Mouse (Mus musculus) gastrocnemius, postnatal 4 days (tissue): ENCODE measurements around the gene Pacrg. TPM values are rescaled to one million over a fixed set of nuclear protein-coding genes. Genes with fewer than 3 reads are reported as not detected.

Experiments used
- DNase-seq, 2 experiments: peaks; one replicate each; pipeline ENCODE4 v3.0.0; 2021 to 2022; ENCODE audit warnings: low spot score in 2 of 2, mixed read lengths in 2 of 2
- long read RNA-seq, 2 experiments: library from polyadenylated mRNA; stranded (forward); transcript quantifications; one replicate each; pipeline ENCODE4 v2.0.0; 2021
- total RNA-seq, 2 experiments: library from RNA; stranded (reverse); gene quantifications; 2 replicates each; pipeline ENCODE4 v1.2.3; 2021

The Pacrg gene
- 1 to 10 TPM; 2.9 to 3.2 TPM for total RNA-seq
- long read RNA-seq, experiment 1, partial matches to known transcripts = 0 of 5 reads
- long read RNA-seq, experiment 1, other reads (novel, unspliced or antisense) = 1 of 5 reads
- long read RNA-seq, experiment 2, partial matches to known transcripts = 0 of 3 reads
- long read RNA-seq, experiment 2, other reads (novel, unspliced or antisense) = 2 of 3 reads

GRCm38 (mm10) chr17:10840148-10840707, at the start of gene Pacrg, which contains the start of gene Prkn:
Gene Pacrg (minus strand): TSS chr17:10840311.
Gene Prkn (plus strand): TSS chr17:10840384.
- DNase-seq = peak; percentile 94 to 96

DNA sequence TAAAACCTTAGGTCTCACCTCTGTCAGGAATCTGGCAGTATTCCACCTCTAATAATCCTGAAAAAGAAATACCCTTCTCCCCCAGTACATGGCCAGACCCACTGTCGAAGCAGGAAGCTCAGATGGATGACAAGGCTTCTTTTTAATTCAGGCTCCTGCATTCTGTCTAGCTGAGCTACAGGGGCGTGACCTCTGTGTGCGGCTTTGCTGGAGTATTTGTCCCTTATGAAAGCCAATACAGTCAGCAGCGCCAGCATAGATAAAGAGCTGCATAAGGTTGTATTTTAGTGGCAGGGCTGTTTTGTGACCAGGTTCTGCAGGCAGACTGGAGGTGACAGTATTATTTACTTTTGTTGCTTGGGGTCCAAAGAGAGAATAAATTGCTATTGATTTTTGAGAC, 47.8 kb upstream of the Pacrg start:
- DNase-seq = no peak

- DNase-seq = no peak
Observed at GRCm38 (mm10) chr17:10882260-10882659, 42.1 kb upstream of the Pacrg start.

GRCm38 (mm10) chr17:10878986-10879385, 38.9 kb upstream of the Pacrg start:
- no peak for DNase-seq

DNA sequence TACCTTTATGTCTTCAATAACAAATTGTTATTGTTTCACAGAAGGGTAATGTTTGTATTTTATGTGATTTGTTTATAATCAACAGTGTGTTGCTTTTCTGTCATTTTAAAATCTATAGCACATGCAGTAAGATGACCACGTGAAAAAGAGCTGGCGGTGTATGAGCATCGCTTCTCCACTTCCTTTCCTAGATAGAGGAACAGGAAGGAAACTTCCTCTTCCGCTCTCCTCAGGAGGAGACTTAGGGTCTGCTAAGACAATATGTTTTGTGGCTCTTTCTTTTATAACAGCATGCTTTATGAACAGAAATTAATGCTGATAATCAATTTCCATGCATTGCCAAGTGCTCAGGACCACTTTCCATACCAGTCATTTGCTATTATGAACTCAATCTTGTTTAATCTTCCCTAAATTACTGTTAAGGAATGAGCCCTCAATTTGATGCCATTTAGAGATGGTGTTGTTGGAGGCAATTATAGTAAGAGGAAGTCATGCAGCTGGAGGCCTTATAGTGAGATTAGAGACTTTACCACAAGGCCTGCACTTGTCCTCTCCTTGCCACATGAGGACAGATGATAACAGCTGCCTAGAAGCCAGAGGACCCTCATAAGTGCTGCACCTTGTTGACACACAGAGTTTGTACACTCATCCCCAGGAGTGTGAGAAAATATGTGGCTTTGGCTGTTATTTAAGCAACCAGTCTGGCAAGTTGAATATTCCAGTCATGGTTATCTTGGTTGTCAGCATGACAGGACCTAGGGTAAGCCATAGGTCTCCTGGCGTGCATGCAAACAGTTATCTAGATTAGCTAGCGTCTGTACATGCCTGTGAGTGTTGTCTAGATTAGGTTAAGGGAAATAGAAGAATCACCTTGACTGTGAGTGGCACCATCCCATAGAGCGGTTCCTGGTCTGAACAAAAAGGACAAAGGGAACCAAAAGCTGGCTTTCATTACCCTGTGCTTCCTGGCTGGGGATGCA, 34.4 kb upstream of the Pacrg start:
- DNase-seq = no peak

GRCm38 (mm10) chr17:10854207-10854606, 14.1 kb upstream of the Pacrg start:
- no peak for DNase-seq

DNA sequence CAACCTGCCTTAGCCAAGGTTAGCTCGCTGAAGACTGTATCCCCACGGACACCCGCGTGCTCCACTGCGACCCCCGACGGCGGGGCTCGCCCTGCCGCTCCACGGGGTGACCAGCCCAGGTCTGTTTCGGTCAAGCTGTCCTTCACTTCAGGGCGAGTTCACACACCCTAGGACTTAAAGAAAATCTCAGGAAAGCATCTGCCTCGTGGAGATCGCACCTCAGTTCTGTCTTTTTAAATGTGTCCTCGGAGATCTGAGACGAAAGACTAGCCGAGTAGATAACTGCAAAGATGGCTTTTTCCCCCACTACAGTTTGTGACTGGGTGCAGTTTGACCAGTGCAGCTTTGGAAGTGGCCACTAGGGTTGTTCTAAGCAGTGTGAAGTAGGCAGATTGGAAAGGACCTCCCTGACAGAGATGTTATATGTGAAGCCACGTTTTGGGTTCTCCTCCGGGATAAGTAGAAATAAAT, 655 bp upstream of the Pacrg start:
- DNase-seq = peak; percentile 17 to 32

DNA sequence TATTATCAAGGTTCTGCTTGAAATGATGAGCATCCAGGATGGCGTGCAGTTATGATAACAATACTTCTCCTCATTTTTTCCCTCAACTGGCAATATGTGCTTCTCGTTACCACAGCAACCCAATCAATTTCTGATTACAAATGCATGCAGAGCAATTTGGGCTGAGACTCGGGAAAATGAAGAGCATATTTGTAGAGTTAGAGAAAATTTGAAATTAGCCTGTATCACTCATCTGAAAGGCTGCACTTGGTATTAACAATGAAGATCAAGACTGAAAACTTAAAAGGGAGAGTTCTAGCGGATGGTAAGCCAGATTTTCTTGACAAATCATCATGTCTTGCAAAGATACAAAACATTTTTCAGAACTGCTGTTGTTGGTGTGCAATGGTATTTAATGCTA, 21.1 kb downstream of the Pacrg start:
- no peak for DNase-seq

DNA sequence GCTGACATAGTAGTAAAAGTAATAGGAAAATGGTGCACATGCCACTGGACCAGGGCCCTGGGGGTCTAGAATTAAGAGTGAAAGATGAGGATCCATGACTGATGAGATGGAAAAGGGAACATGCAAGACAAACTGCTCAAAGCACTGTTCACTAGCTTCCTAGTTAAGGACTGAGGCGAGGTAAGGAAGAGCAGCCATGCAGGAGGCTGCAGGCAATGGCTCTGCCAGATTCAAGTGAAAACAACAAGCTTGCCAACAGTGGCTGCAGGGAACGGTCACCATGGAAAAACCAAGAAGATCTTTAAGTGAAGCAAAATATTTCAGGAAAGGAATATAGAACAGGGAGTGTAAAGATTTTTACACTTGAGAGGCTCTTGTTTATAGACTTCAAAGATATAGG, 31.5 kb downstream of the Pacrg start:
- no peak for DNase-seq

DNA sequence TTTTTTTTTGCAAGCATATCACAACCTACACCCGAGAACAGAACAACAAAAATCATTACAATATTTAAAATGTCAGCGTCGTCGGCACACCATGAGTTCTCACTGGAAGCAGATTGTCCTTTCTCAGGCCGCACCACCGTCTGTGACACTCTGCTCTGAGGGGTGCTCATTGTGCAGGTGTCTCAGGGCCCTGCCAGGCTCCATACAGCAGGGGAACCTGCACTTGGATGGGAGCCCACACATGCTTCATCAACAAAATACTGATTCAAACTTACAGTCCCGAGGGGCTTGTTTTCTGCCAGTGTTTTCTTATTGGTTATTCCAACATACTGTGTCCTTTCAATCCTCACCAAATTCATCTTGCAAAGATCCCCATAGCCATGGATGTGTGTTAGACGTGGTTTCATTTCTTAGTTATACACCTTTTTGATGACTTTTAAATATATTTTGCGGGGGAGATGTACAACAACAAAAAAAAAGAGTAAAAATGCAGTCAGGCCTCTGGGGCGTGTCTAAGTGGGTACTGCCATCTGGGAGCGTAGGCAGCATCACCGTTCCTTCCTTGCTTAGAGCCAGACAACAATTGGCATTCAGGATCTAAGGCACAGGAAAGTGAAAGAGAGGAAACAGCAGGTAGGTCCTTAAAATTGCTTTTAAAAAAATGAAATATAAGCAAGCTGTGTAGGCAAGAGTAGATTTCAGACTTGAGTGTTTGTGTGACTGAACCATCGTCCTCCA, 32.7 kb downstream of the Pacrg start:
- no peak for DNase-seq

DNA sequence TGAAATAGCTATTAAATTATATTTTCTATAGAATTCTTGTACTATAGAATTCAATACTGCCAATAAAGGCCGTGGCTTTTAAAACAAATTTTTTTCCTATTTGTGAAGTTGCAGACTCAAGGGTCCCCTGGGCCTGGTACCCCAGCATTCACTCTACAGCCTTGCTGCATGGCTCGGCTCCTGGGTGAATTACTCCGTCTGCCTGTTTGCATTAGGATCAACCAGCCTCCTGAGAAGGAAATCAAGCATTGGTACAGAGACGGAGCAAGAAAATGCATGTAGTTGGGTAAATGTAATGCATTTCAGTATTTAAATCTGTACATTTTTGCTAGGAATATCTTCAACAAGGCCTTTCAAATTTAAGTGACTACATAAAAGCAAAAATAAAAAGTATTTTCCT, 33.4 kb downstream of the Pacrg start:
- no peak for DNase-seq

GRCm38 (mm10) chr17:10791661-10792060, 48.5 kb downstream of the Pacrg start:
- no peak for DNase-seq

DNA sequence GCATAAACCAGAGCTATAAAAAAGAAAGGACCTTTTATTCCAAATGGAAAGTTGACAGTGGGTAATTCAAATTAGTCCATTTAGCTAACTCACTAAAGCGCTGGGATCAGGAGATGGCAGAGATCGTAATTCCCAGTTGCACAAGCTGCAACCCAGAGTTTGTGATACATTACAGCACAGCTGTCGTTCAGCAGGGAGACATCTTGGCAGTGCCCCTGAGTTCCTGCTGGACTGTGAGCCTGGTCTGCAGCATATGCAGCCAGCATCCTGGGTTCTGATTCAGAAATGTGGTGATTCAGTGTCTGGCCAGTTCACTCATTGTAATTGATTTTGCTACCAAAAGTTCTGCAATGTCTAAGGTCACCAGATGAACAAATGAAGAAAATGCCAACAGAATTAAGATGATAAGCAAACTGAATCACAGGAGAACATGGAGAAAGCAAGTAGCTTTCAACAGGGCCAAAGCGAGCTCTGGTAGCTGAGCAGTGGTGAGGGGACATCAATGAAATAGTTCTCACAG, 55.6 kb downstream of the Pacrg start:
- no peak for DNase-seq

DNA sequence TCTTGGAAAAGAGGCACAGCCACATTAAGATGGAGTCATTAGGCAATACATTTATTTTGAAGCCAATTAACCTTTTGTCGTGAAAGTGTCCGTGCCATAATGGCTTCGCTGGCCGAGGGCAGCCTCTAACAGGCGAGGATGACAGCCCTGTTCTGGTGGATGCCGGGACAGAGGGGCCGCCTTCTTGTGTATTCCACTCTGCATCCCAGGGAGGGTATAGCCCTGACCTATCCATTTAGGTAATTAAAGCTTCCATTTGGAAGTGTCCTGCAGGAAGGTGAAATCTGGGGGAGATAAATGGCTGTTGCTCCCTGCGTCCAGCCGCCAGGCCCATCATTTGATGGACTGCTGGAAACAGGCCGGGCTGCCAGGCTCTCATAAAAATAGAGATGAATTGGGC, 63.6 kb downstream of the Pacrg start:
- no peak for DNase-seq

- DNase-seq = no peak
Observed at GRCm38 (mm10) chr17:10774468-10774867, 65.6 kb downstream of the Pacrg start.

DNA sequence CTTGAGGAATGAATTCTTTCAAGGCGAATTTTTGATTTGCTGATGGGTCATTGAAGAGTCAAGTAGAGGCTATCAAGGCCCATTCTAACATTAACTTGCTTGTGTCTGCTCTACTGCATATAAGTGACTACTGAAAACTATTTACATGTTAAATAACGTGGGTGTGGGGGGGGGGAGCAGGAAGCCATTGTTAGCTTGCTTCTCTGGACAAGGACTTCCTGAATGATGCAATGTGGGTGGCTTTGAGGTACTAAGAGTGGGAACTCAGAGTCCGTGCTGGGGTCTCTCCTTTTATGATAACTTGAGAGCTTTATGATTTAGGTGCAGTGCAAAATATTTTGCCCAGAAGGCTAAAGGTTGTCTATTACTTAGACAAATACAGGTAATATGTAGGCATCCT, 67.9 kb downstream of the Pacrg start:
- no peak for DNase-seq

DNA sequence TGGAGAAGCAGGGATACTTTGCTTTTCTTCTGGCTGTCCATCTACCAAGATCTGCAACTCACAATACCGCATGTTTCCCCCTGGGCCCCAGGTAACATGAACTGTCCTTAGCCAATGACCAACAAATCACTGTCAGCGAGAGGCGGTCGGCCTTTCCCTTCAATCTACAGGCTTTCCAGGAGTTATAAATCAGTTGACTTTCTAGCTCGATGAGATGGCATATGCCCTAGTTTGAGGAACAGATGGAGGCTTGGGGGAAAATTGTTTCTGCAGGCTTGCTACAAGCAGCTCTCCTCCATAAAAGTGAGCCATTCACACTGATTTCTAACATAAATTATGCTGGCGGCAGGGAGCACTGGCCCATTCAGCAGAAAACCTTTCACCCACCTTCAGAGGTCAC, 70.2 kb downstream of the Pacrg start:
- DNase-seq = no peak

GRCm38 (mm10) chr17:10766735-10767406, 73.2 kb downstream of the Pacrg start:
- no peak for DNase-seq

- no peak for DNase-seq
Observed at GRCm38 (mm10) chr17:10764343-10764742, 75.8 kb downstream of the Pacrg start.

- DNase-seq = no peak
Observed at GRCm38 (mm10) chr17:10757455-10757854, 82.7 kb downstream of the Pacrg start.
